Mouse (Mus musculus): ENCODE measurements at regions not wholly inside any gene's neighbourhood (a gene's known extent, or its start where the extent isn't known, plus 50 kb on each side); places are given as distances from the start of the nearest gene placed in this dataset.

- DNase-seq, result no peak
Observed at GRCm38 (mm10) chr9:43930037-43930404, 113.2 kb upstream of the Thy1 start.

GRCm38 (mm10) chr9:43930476-43930875, 112.7 kb upstream of the Thy1 start:
- no peak for DNase-seq

GRCm38 (mm10) chr9:43934012-43934690, 109.0 kb upstream of the Thy1 start:
- no peak for DNase-seq

GRCm38 (mm10) chr9:43934691-43935064, 108.5 kb upstream of the Thy1 start:
- DNase-seq, result peak; percentile 51

- DNase-seq, result no peak
Observed at GRCm38 (mm10) chr9:43939336-43939735, 103.8 kb upstream of the Thy1 start.

GRCm38 (mm10) chr9:43942147-43942546, 101.0 kb upstream of the Thy1 start:
- no peak for DNase-seq

GRCm38 (mm10) chr9:43943522-43943921, 99.7 kb upstream of the Thy1 start:
- DNase-seq, result no peak

- peak; percentile 57 for DNase-seq
Observed at GRCm38 (mm10) chr9:43944816-43945741, 98.1 kb upstream of the Thy1 start.

GRCm38 (mm10) chr9:43945997-43946649, 97.1 kb upstream of the Thy1 start:
- DNase-seq, result no peak

GRCm38 (mm10) chr9:43947089-43947488, 96.1 kb upstream of the Thy1 start:
- no peak for DNase-seq

- no peak for DNase-seq
Observed at GRCm38 (mm10) chr9:43947490-43948150, 95.6 kb upstream of the Thy1 start.

GRCm38 (mm10) chr9:43953128-43953527, 90.1 kb upstream of the Thy1 start:
- DNase-seq, result peak; percentile 38

- peak; percentile 83 for DNase-seq
Observed at GRCm38 (mm10) chr9:43959541-43959940, 83.6 kb upstream of the Thy1 start.

GRCm38 (mm10) chr9:43961431-43961830, 81.8 kb upstream of the Thy1 start:
- no peak for DNase-seq

GRCm38 (mm10) chr9:43965171-43965570, 78.0 kb upstream of the Thy1 start:
- no peak for DNase-seq

- DNase-seq, result no peak
Observed at GRCm38 (mm10) chr9:43965811-43966210, 77.4 kb upstream of the Thy1 start.

- DNase-seq, result no peak
Observed at GRCm38 (mm10) chr9:43970043-43970795, 73.0 kb upstream of the Thy1 start.

GRCm38 (mm10) chr9:43970858-43971257, 72.3 kb upstream of the Thy1 start:
- no peak for DNase-seq

- DNase-seq, result peak; percentile 83
Observed at GRCm38 (mm10) chr9:43972290-43972689, 70.9 kb upstream of the Thy1 start.

GRCm38 (mm10) chr9:43975405-43975804, 67.8 kb upstream of the Thy1 start:
- no peak for DNase-seq

GRCm38 (mm10) chr9:43976366-43976765, 66.8 kb upstream of the Thy1 start:
- DNase-seq, result no peak

- DNase-seq, result no peak
Observed at GRCm38 (mm10) chr9:43977773-43978172, 65.4 kb upstream of the Thy1 start.
